Mouse (Mus musculus) embryonic facial prominence, embryonic 15.5 days (tissue): ENCODE results near the gene Mybbp1a. TPM values are rescaled to one million over a fixed set of nuclear protein-coding genes. Genes with fewer than 3 reads are reported as not detected.

Source experiments
- ATAC-seq: fragments of 200-750 bp; cut with Nextera tagmentation; 2 replicates; pipeline ENCODE4 v1.8.0; 2017; ENCODE audit warnings: low read depth, moderate TSS enrichment; ENCODE audit not compliant: insufficient number of reproducible peaks, low FRiP score, low TSS enrichment
- H3K27ac ChIP-seq: fragments of 300-500 bp; sonication (generic); replicated peaks from 2 replicates; pipeline ENCODE4 v1.5.1; 2015; ENCODE audit warnings: mild to moderate bottlenecking, inconsistent platforms
- H3K27me3 ChIP-seq: fragments of 300-500 bp; sonication (generic); 2 replicates; pipeline ENCODE4 v1.6.1; 2015; ENCODE audit warnings: inconsistent platforms
- H3K36me3 ChIP-seq: fragments of 300-500 bp; sonication (generic); 2 replicates; pipeline ENCODE4 v1.6.1; 2015; ENCODE audit warnings: mild to moderate bottlenecking, inconsistent platforms
- H3K4me1 ChIP-seq: fragments of 300-500 bp; sonication (generic); 2 replicates; pipeline ENCODE4 v1.6.1; 2015; ENCODE audit warnings: inconsistent platforms
- H3K4me2 ChIP-seq: fragments of 300-500 bp; sonication (generic); replicated peaks from 2 replicates; pipeline ENCODE4 v1.6.1; 2015; ENCODE audit warnings: mild to moderate bottlenecking, inconsistent platforms
- H3K4me3 ChIP-seq: fragments of 300-500 bp; sonication (generic); replicated peaks from 2 replicates; pipeline ENCODE4 v1.5.1; 2015; ENCODE audit warnings: mild to moderate bottlenecking, inconsistent platforms
- H3K9ac ChIP-seq: fragments of 300-500 bp; sonication (generic); 2 replicates; pipeline ENCODE4 v1.6.1; 2015; ENCODE audit warnings: inconsistent platforms
- H3K9me3 ChIP-seq: fragments of 300-500 bp; sonication (generic); replicated peaks from 2 replicates; pipeline ENCODE4 v1.6.1; 2016; ENCODE audit warnings: inconsistent platforms
- WGBS: fragments of 180-500 bp; shearing (Covaris S2); methylation state at CpG from one replicate; pipeline ENCODE4 v1.1.7; 2015; 5-methylcytosine and 5-hydroxymethylcytosine counted together
- polyA plus RNA-seq: library from polyadenylated mRNA; unstranded; fragments of >200 nt; fragmentation: Nextera tagmentation; extraction: Ambion mirVana; gene quantifications from 2 replicates; pipeline ENCODE4 v1.2.1, GENCODE M21; 2015

Mybbp1a gene
- polyA plus RNA-seq, 1 experiment from 2014 or later = 123 TPM

DNA sequence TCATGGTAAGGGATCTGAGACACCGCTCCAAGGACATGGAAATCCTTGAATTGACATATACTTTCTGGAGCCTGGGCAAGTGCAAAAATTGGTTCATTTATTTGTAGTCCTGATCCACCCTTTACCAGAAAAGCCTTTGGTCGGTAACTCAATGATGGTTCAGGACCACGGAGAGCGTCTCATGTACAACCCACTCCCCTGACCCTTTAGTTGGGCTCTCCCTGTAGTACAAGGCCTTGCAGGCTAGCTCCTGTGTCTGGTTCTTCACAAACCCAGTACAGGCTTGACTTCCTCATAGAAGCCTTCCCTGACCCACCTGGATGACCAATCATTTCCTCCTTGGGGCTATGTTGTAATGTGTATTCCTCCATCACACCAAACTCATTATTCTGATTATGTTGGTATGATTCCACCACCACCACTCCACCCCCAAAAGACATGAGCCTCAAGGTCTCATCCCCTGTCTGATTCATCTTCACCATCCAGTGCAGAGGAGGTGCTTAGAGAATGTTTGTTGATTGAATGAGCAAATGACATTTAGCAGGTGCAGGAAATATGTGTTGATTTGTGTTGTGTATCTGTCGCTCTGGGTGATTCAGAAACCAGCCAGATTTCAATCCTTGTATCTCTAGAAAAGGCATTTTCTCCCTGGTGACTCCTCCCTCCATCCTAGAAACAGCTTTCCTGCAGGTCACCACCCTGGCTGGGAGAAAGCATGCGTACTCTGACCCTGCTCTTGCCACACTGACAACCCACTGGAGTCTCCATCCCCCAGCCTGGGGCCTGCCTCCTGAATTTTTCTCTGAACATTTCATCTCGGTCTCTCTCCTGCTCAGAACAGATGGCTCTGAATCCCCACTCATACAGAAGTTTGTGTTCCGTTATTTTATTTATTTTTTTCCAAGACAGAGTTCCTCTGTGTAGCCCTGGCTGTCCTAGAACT lies 53.2 kb downstream of the Mybbp1a start:
- ATAC-seq = no peak
- Histone ChIP-seq H3K9ac (no peak overlapping the region), H3K4me2 (no peak overlapping the region), H3K27ac (no peak overlapping the region), H3K27me3 (peaks cover 12% of the 10 kb centered on the region), H3K36me3 (no peaks in the 10 kb centered on the region), H3K9me3 (no peaks in the 10 kb centered on the region), H3K4me1 (peaks cover 8% of the 10 kb centered on the region), H3K4me3 (no peak overlapping the region)
- WGBS = 46% methylated on average over 8 of the region's 8 CpGs

DNA sequence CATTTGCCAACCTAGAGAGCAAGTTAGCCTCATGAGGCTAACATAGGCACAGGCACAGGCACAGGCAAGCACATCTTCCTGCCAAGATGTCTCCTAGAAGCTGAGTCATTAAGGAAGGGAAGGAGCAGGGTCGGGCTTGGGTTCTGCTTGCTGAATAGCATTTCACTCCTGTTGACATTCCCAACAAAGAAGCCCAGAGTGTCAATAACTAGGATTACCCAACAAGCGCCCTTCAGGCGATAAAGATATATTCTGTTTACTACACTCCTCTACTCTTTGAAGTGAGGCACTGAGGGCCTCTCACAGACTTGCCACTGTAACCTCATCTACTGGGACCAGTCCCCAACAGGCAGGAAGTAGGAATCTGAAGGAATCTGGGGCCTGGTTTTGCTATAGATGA lies 54.9 kb downstream of the Mybbp1a start:
- Histone ChIP-seq H3K9ac (no peak overlapping the region), H3K27ac (no peak overlapping the region), H3K27me3 (peaks cover 3% of the 10 kb centered on the region; the same call in 1 of the 2 replicates), H3K4me1 (0 out of 2 replicates have a peak, but pooled peaks cover under 1% of the 10 kb centered on the region), H3K4me3 (no peak overlapping the region), H3K9me3 (no peaks in the 10 kb centered on the region), H3K36me3 (no peaks in the 10 kb centered on the region), H3K4me2 (no peak overlapping the region)
- WGBS = 59% methylated on average over 3 of the region's 3 CpGs
- no peak for ATAC-seq

- ATAC-seq = no peak
- Histone ChIP-seq H3K9me3 (no peaks in the 10 kb centered on the region), H3K4me1 (peaks cover 7% of the 10 kb centered on the region), H3K9ac (no peak overlapping the region), H3K4me3 (no peak overlapping the region), H3K27me3 (peaks cover 3% of the 10 kb centered on the region; the same call in 1 of the 2 replicates), H3K27ac (no peak overlapping the region), H3K4me2 (no peak overlapping the region), H3K36me3 (no peaks in the 10 kb centered on the region)
- 53% methylated on average over 1 of the region's 1 CpGs for WGBS
Observed at GRCm38 (mm10) chr11:72496775-72497174, 55.6 kb downstream of the Mybbp1a start.

DNA sequence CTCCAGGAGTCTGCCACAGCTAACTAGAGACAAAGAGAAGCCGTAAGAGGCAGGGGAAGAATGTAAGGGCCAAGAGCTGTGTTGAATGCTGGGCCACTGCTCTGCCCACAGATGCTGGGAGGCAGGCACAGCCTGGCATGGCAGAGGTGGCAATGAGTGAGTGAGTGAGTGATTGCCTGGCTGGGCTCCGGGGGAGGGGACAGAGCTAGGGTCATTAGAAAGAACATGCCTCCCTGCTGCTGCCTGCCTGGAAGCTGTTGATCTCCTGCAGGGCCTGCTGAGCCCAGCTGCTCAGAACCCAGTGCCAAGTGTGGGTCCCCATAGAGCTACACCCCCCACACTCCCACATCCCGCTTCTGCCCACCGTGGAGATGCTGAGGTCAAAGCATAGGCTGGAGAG lies 56.2 kb downstream of the Mybbp1a start:
- Histone ChIP-seq H3K9me3 (no peaks in the 10 kb centered on the region), H3K4me2 (no peak overlapping the region), H3K27me3 (peaks cover 3% of the 10 kb centered on the region; the same call in 1 of the 2 replicates), H3K4me3 (no peak overlapping the region), H3K4me1 (peaks cover 12% of the 10 kb centered on the region), H3K36me3 (no peaks in the 10 kb centered on the region), H3K27ac (no peak overlapping the region), H3K9ac (no peak overlapping the region)
- 36% methylated on average over 4 of the region's 4 CpGs for WGBS
- no peak for ATAC-seq

DNA sequence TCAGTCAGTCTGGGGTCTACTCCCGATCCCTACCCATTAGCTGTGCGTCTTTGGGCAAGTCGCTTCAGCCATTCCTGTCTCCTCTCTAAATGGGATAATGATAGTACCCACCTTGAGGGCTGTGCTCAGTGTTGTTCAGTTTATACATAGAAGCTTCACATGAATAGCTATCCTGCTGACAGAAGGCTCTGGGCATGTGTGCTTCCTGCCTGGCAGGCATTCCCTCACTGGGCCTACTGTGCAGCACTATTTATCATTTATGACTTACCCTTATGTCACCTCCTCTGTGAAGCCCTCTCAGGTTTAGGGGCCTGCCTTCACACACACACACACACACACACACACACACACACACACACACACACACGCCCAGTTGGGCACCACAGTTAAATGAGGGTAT lies 59.0 kb downstream of the Mybbp1a start:
- peaks cover 21% of the 10 kb centered on the region for H3K4me1 ChIP-seq
- no peak overlapping the region for H3K4me2 ChIP-seq
- H3K9me3 ChIP-seq = no peaks in the 10 kb centered on the region
- no peaks in the 10 kb centered on the region for H3K36me3 ChIP-seq
- peaks cover 3% of the 10 kb centered on the region; the same call in 1 of the 2 replicates for H3K27me3 ChIP-seq
- no peak for ATAC-seq
- no peak overlapping the region for H3K27ac ChIP-seq
- H3K9ac ChIP-seq = no peak overlapping the region
- WGBS = 76% methylated on average over 4 of the region's 4 CpGs
- no peak overlapping the region for H3K4me3 ChIP-seq

Other genes with a start within 250 kb of the Mybbp1a start
- gene Gm43951, start 234.5 kb upstream of the Mybbp1a start, polyA plus RNA-seq = 0.41 and 0.43 TPM in 2 replicates
- gene 4933427D14Rik, start 233.9 kb upstream of the Mybbp1a start, polyA plus RNA-seq = 13.5 and 17.2 TPM in 2 replicates
- gene Txndc17, start 233.8 kb upstream of the Mybbp1a start, polyA plus RNA-seq = 254 and 268 TPM in 2 replicates
- 49.4 and 50.9 TPM in 2 replicates for gene Med31, start 225.8 kb upstream of the Mybbp1a start, polyA plus RNA-seq
- gene Slc13a5, start 174.1 kb upstream of the Mybbp1a start, polyA plus RNA-seq = 9.2 and 9.4 TPM in 2 replicates
- gene Xaf1, start 139.7 kb upstream of the Mybbp1a start, polyA plus RNA-seq = 4.5 and 5.5 TPM in 2 replicates
- not detected in 2 replicates for gene Fbxo39, start 126.9 kb upstream of the Mybbp1a start, polyA plus RNA-seq
- gene Tekt1, start 78.9 kb upstream of the Mybbp1a start, polyA plus RNA-seq = 20.6 and 40.5 TPM in 2 replicates
- gene Smtnl2, start 29.6 kb upstream of the Mybbp1a start, polyA plus RNA-seq = 58.8 and 64.3 TPM in 2 replicates
- 6.3 and 7.0 TPM in 2 replicates for gene Ggt6, start 5.8 kb upstream of the Mybbp1a start, polyA plus RNA-seq
- 11.8 and 12.0 TPM in 2 replicates for gene Spns2, start 48.5 kb downstream of the Mybbp1a start, polyA plus RNA-seq
- gene Spns3, start 109.2 kb downstream of the Mybbp1a start, polyA plus RNA-seq = 0.53 and 0.95 TPM in 2 replicates
- gene Ube2g1, start 165.9 kb downstream of the Mybbp1a start, polyA plus RNA-seq = 63.6 and 64.3 TPM in 2 replicates
- 20.3 and 21.0 TPM in 2 replicates for gene Ankfy1, start 248.7 kb downstream of the Mybbp1a start, polyA plus RNA-seq